In genomic region chr2:33316063-33316405, GRCm38 (mm10) we compare ENCODE assay signal across 9 mouse cellular contexts. TPM values are rescaled to one million over a fixed set of nuclear protein-coding genes. Genes with fewer than 3 reads are reported as not detected.
DNase-seq lines count a peak whose midpoint lies in the region; ATAC-seq and TF ChIP-seq lines count a peak whose summit lies in the region.
"Had no signal": no experiment of that assay in that cellular context is flagged by ENCODE, and none has a peak within 500 bp of the region (broad histone marks: within the 10 kb centered on the region; RNA-seq: fewer than 3 reads in every experiment).

No protein-coding gene starts in this region.

- no peaks in the 10 kb centered on the region for H3K36me3 ChIP-seq in hindbrain, embryonic 10.5 days
- no peaks in the 10 kb centered on the region for H3K36me3 ChIP-seq in hindbrain, embryonic 11.5 days (ENCODE audit: control insufficient read depth, insufficient read depth, low read length)
- 0 out of 2 replicates have a peak, but pooled peaks cover 5% of the 10 kb centered on the region for H3K36me3 ChIP-seq in forebrain, embryonic 14.5 days (ENCODE audit: control insufficient read depth, insufficient read depth, low read length)
- H3K36me3 ChIP-seq in heart, postnatal 0 days (replicated peaks; ENCODE audit: control insufficient read depth, insufficient read depth, low read length), result no peaks in the 10 kb centered on the region
- no peaks in the 10 kb centered on the region; the same call in 1 of the 2 replicates for H3K36me3 ChIP-seq in midbrain, embryonic 16.5 days (ENCODE audit: control insufficient read depth, insufficient read depth, low read length)
- H3K36me3 ChIP-seq: limb, embryonic 13.5 days had no signal

- H3K4me1 ChIP-seq in hindbrain, embryonic 10.5 days (replicated peaks), result peaks cover 31% of the 10 kb centered on the region
- H3K4me1 ChIP-seq in hindbrain, embryonic 11.5 days (replicated peaks; ENCODE audit: control insufficient read depth, insufficient read depth, low read length), result peaks cover 7% of the 10 kb centered on the region
- H3K4me1 ChIP-seq in forebrain, embryonic 14.5 days (ENCODE audit: control insufficient read depth, insufficient read depth, low read length), result peaks cover 8% of the 10 kb centered on the region
- peaks cover 6% of the 10 kb centered on the region; the same call in 1 of the 2 replicates for H3K4me1 ChIP-seq in heart, postnatal 0 days (ENCODE audit: control insufficient read depth, insufficient read depth)
- peaks cover 12% of the 10 kb centered on the region; the same call in 1 of the 2 replicates for H3K4me1 ChIP-seq in midbrain, embryonic 16.5 days (ENCODE audit: control insufficient read depth, insufficient read depth, low read length)

- no peak overlapping the region for H3K9ac ChIP-seq in hindbrain, embryonic 11.5 days (ENCODE audit: low read depth, low read length)
- no peak overlapping the region for H3K9ac ChIP-seq in forebrain, embryonic 14.5 days (ENCODE audit: low read length)
- no peak overlapping the region for H3K9ac ChIP-seq in heart, postnatal 0 days (replicated peaks; ENCODE audit: low read depth, low read length)
- H3K9ac ChIP-seq in midbrain, embryonic 16.5 days (ENCODE audit: low read depth, low read length), result no peak overlapping the region
- H3K9ac ChIP-seq: hindbrain, embryonic 15.5 days had no signal

- no peak overlapping the region for H3K4me3 ChIP-seq in hindbrain, embryonic 10.5 days
- no peak overlapping the region for H3K4me3 ChIP-seq in hindbrain, embryonic 11.5 days (ENCODE audit: low read depth, low read length)
- H3K4me3 ChIP-seq in forebrain, embryonic 14.5 days (ENCODE audit: low read depth, low read length), result no peak overlapping the region
- H3K4me3 ChIP-seq in heart, postnatal 0 days (ENCODE audit: low read depth, low read length), result no peak overlapping the region
- H3K4me3 ChIP-seq in midbrain, embryonic 16.5 days (ENCODE audit: low read depth, low read length), result no peak overlapping the region
- H3K4me3 ChIP-seq: hindbrain, embryonic 15.5 days; limb, embryonic 13.5 days had no signal

- H3K4me2 ChIP-seq in hindbrain, embryonic 11.5 days (replicated peaks; ENCODE audit: low read depth, low read length), result no peak overlapping the region
- no peak overlapping the region for H3K4me2 ChIP-seq in forebrain, embryonic 14.5 days (ENCODE audit: low read length)
- H3K4me2 ChIP-seq in heart, postnatal 0 days (ENCODE audit: low read depth, low read length), result no peak overlapping the region
- H3K4me2 ChIP-seq in midbrain, embryonic 16.5 days (ENCODE audit: low read length), result no peak overlapping the region
- H3K4me2 ChIP-seq: hindbrain, embryonic 15.5 days; limb, embryonic 13.5 days had no signal

- peaks cover 31% of the 10 kb centered on the region for H3K27me3 ChIP-seq in hindbrain, embryonic 10.5 days (ENCODE audit: insufficient read depth, poor library complexity, severe bottlenecking)
- no peaks in the 10 kb centered on the region; the same call in 1 of the 2 replicates for H3K27me3 ChIP-seq in hindbrain, embryonic 11.5 days (ENCODE audit: control insufficient read depth, insufficient read depth, low read length)
- no peaks in the 10 kb centered on the region for H3K27me3 ChIP-seq in forebrain, embryonic 14.5 days (replicated peaks; ENCODE audit: control insufficient read depth, insufficient read depth, low read length)
- H3K27me3 ChIP-seq in heart, postnatal 0 days (ENCODE audit: control insufficient read depth, insufficient read depth, low read length), result no peaks in the 10 kb centered on the region
- no peaks in the 10 kb centered on the region for H3K27me3 ChIP-seq in midbrain, embryonic 16.5 days (ENCODE audit: control insufficient read depth, insufficient read depth, low read depth, low read length)
- H3K27me3 ChIP-seq: hindbrain, embryonic 15.5 days; limb, embryonic 13.5 days had no signal

- DNase-seq in hindbrain, embryonic 10.5 days (ENCODE audit: low spot score), result no peak
- no peak for DNase-seq in hindbrain, embryonic 11.5 days (ENCODE audit: low spot score)
- no peak for DNase-seq in forebrain, embryonic 14.5 days (ENCODE audit: low spot score)
- DNase-seq in heart, postnatal 0 days (ENCODE audit: low spot score), result no peak
- DNase-seq in frontal cortex, postnatal 25 days (ENCODE audit: low spot score in 2 of 2), result no peak
- DNase-seq in right cerebral cortex, postnatal 10 days (ENCODE audit: low spot score in 2 of 2), result no peak

- no peak for ATAC-seq in hindbrain, embryonic 11.5 days (ENCODE audit: low FRiP score)
- 0 out of 2 replicates have a peak, but pooled peaks have one; percentile 6 for ATAC-seq in forebrain, embryonic 14.5 days
- no peak for ATAC-seq in heart, postnatal 0 days (ENCODE audit: insufficient read depth, low read depth)
- ATAC-seq in midbrain, embryonic 16.5 days, result no peak

- H3K9me3 ChIP-seq in hindbrain, embryonic 10.5 days, result no peaks in the 10 kb centered on the region
- H3K9me3 ChIP-seq in hindbrain, embryonic 11.5 days (ENCODE audit: control insufficient read depth, low read length), result no peaks in the 10 kb centered on the region
- H3K9me3 ChIP-seq in forebrain, embryonic 14.5 days (replicated peaks; ENCODE audit: control insufficient read depth, low read length), result no peaks in the 10 kb centered on the region
- H3K9me3 ChIP-seq in heart, postnatal 0 days (replicated peaks; ENCODE audit: control insufficient read depth, low read length), result no peaks in the 10 kb centered on the region
- no peaks in the 10 kb centered on the region for H3K9me3 ChIP-seq in midbrain, embryonic 16.5 days (replicated peaks; ENCODE audit: control insufficient read depth, low read length, poor library complexity, severe bottlenecking)
- H3K9me3 ChIP-seq: hindbrain, embryonic 15.5 days; limb, embryonic 13.5 days had no signal

- no peak for TF ChIP-seq EP300 in heart, postnatal 0 days (IDR thresholded peaks at IDR 0.05; ENCODE audit: low read depth)

- TF ChIP-seq CTCF in heart, postnatal 0 days (IDR thresholded peaks at IDR 0.05; ENCODE audit: low read depth), result no peak

- WGBS in hindbrain, embryonic 10.5 days, result 97% methylated on average over 1 of the region's 1 CpGs
- WGBS in hindbrain, embryonic 11.5 days, result 94% methylated on average over 1 of the region's 1 CpGs
- 86% methylated on average over 1 of the region's 1 CpGs for WGBS in forebrain, embryonic 14.5 days
- 80% methylated on average over 1 of the region's 1 CpGs for WGBS in heart, postnatal 0 days
- 84% methylated on average over 1 of the region's 1 CpGs for WGBS in midbrain, embryonic 16.5 days

- peak overlapping the region; percentile 78 for H3K27ac ChIP-seq in hindbrain, embryonic 10.5 days
- H3K27ac ChIP-seq in hindbrain, embryonic 11.5 days (ENCODE audit: low read depth, low read length), result no peak overlapping the region
- H3K27ac ChIP-seq in forebrain, embryonic 14.5 days (ENCODE audit: low read depth, low read length), result peak overlapping the region; percentile 10; the same call in 1 of the 2 replicates
- H3K27ac ChIP-seq in heart, postnatal 0 days (ENCODE audit: low read depth), result peak overlapping the region; percentile 30; the same call in 1 of the 2 replicates
- peak overlapping the region; percentile 40 for H3K27ac ChIP-seq in midbrain, embryonic 16.5 days (ENCODE audit: low read length)
- H3K27ac ChIP-seq: limb, embryonic 13.5 days had no signal

RNA-seq across cellular contexts. Expression of gene Ralgps1, which starts 55.3 kb away (rescaled TPM):
- 7.5 and 12.2 TPM in 2 replicates for polyA plus RNA-seq in hindbrain, embryonic 10.5 days (2016; fragmentation: Nextera tagmentation; extraction: Ambion mirVana)
- polyA plus RNA-seq in hindbrain, embryonic 11.5 days (2014; fragmentation: Nextera tagmentation; extraction: Ambion mirVana), result 19.0 and 20.6 TPM in 2 replicates
- polyA plus RNA-seq in forebrain, embryonic 14.5 days (2014; fragmentation: Nextera tagmentation; extraction: Ambion mirVana), result 32.6 and 40.2 TPM in 2 replicates
- total RNA-seq in heart, postnatal 0 days (2014; rRNA removed; ENCODE audit: low replicate concordance), result 3.4 and 6.9 TPM in 2 replicates
- 2.7 and 3.2 TPM in 2 replicates for polyA plus RNA-seq in heart, postnatal 0 days (2015; fragmentation: Nextera tagmentation; extraction: Ambion mirVana)
- polyA plus RNA-seq in midbrain, embryonic 16.5 days (2015; fragmentation: Nextera tagmentation; extraction: Ambion mirVana), result 48.4 and 54.3 TPM in 2 replicates
